ENCODE assay signal across 11 mouse cellular contexts in the genomic region with DNA sequence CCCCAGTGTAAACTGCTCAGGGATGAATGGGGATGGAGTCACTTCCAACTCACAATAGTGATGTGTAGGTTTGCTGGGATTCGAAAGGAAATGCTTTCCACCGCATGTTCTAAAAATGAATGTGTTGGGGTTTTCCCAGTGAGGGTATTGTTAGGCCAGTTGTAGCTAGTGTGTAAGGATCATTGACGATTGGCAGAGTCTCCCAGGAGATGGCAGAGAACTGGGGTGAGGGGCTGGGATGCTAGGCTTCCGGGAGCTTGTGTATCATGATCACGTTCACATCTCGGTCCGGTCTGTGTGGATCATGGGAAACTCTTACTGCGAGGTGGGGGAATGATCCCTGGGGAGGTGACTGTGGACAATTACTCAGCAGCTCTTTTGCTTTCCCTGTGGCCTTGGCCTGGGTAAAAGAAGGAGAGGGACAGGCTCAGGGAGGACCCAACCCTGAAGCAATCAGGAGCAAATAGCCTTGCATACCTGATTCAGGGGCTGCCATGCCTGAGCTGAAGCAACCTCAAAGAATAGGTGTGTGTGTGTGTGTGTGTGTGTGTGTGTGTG. TPM values are rescaled to one million over a fixed set of nuclear protein-coding genes. Genes with fewer than 3 reads are reported as not detected.
DNase-seq lines count a peak whose midpoint lies in the region; ATAC-seq and TF ChIP-seq lines count a peak whose summit lies in the region.
"Had no signal": no experiment of that assay in that cellular context is flagged by ENCODE, and none has a peak within 500 bp of the region (broad histone marks: within the 10 kb centered on the region; RNA-seq: fewer than 3 reads in every experiment).

No protein-coding gene starts in this region.

- H3K4me3 ChIP-seq in heart, embryonic 16.5 days (ENCODE audit: low read length): no peak overlapping the region
- no peak overlapping the region for H3K4me3 ChIP-seq in embryonic facial prominence, embryonic 12.5 days
- H3K4me3 ChIP-seq in hindbrain, embryonic 16.5 days (ENCODE audit: low read length): no peak overlapping the region
- H3K4me3 ChIP-seq in midbrain, postnatal 0 days (ENCODE audit: low read depth, low read length): no peak overlapping the region
- H3K4me3 ChIP-seq: liver, embryonic 15.5 days had no signal

- intact Hi-C loops in heart, postnatal 36 days (cut with DNase I): no loop called here

- H3K4me2 ChIP-seq in heart, embryonic 16.5 days (ENCODE audit: low read depth, low read length): no peak overlapping the region
- no peak overlapping the region for H3K4me2 ChIP-seq in embryonic facial prominence, embryonic 12.5 days (replicated peaks)
- no peak overlapping the region for H3K4me2 ChIP-seq in hindbrain, embryonic 16.5 days (ENCODE audit: low read length)
- no peak overlapping the region for H3K4me2 ChIP-seq in midbrain, postnatal 0 days (ENCODE audit: low read depth, low read length, poor library complexity, severe bottlenecking)
- H3K4me2 ChIP-seq: liver, embryonic 15.5 days had no signal

- H3K9me3 ChIP-seq in heart, embryonic 16.5 days (replicated peaks; ENCODE audit: control insufficient read depth, low read length): no peaks in the 10 kb centered on the region
- no peaks in the 10 kb centered on the region for H3K9me3 ChIP-seq in embryonic facial prominence, embryonic 12.5 days
- no peaks in the 10 kb centered on the region for H3K9me3 ChIP-seq in hindbrain, embryonic 16.5 days (ENCODE audit: control insufficient read depth, low read length)
- no peaks in the 10 kb centered on the region for H3K9me3 ChIP-seq in midbrain, postnatal 0 days (ENCODE audit: low read length)
- H3K9me3 ChIP-seq: liver, embryonic 15.5 days had no signal

- no peak overlapping the region for H3K27ac ChIP-seq in heart, embryonic 16.5 days (ENCODE audit: low read length)
- peak overlapping the region; percentile 32; the same call in 1 of the 2 replicates for H3K27ac ChIP-seq in embryonic facial prominence, embryonic 12.5 days
- H3K27ac ChIP-seq in hindbrain, embryonic 16.5 days (ENCODE audit: low read depth, low read length): no peak overlapping the region
- 0 out of 2 replicates have a peak overlapping the region, but pooled peaks have one; percentile 26 for H3K27ac ChIP-seq in midbrain, postnatal 0 days (ENCODE audit: low read depth, low read length)
- H3K27ac ChIP-seq: liver, embryonic 15.5 days; stomach, postnatal 0 days had no signal

- TF ChIP-seq CTCF in midbrain, postnatal 0 days (IDR thresholded peaks at IDR 0.05): no peak

- WGBS in heart, embryonic 16.5 days: 69% methylated on average over 8 of the region's 8 CpGs
- WGBS in embryonic facial prominence, embryonic 12.5 days: 40% methylated on average over 8 of the region's 8 CpGs
- WGBS in hindbrain, embryonic 16.5 days: 41% methylated on average over 8 of the region's 8 CpGs
- 25% methylated on average over 8 of the region's 8 CpGs for WGBS in midbrain, postnatal 0 days

- peaks cover 11% of the 10 kb centered on the region for H3K4me1 ChIP-seq in heart, embryonic 16.5 days (ENCODE audit: control insufficient read depth, insufficient read depth, low read length)
- H3K4me1 ChIP-seq in embryonic facial prominence, embryonic 12.5 days: peaks cover 48% of the 10 kb centered on the region
- H3K4me1 ChIP-seq in hindbrain, embryonic 16.5 days (ENCODE audit: control insufficient read depth, insufficient read depth, low read depth, low read length): peaks cover 16% of the 10 kb centered on the region
- H3K4me1 ChIP-seq in midbrain, postnatal 0 days (ENCODE audit: insufficient read depth, low read length): peaks cover 5% of the 10 kb centered on the region
- H3K4me1 ChIP-seq: liver, embryonic 15.5 days had no signal

- no peak for ATAC-seq in heart, embryonic 16.5 days (replicated peaks; ENCODE audit: extremely low read depth, insufficient read depth, low FRiP score)
- no peak for ATAC-seq in embryonic facial prominence, embryonic 12.5 days (ENCODE audit: insufficient number of reproducible peaks, insufficient read depth, low FRiP score, low TSS enrichment)
- ATAC-seq in hindbrain, embryonic 16.5 days: peak; percentile 11; the same call in 1 of the 2 replicates
- ATAC-seq in midbrain, postnatal 0 days (ENCODE audit: low FRiP score): no peak; the same call in 1 of the 2 replicates

- no peak for DNase-seq in heart, postnatal 36 days
- DNase-seq in midbrain, postnatal 0 days (ENCODE audit: low spot score): no peak
- DNase-seq in right cerebral cortex, postnatal 25 days: no peak
- DNase-seq in cerebellum, adult 18-20 months: no peak
- DNase-seq in right cerebral cortex, postnatal 10 days (ENCODE audit: low spot score in 2 of 2): no peak

- H3K9ac ChIP-seq in heart, embryonic 16.5 days (ENCODE audit: low read length): 0 out of 2 replicates have a peak overlapping the region, but pooled peaks have one; percentile 12
- no peak overlapping the region for H3K9ac ChIP-seq in embryonic facial prominence, embryonic 12.5 days
- no peak overlapping the region for H3K9ac ChIP-seq in hindbrain, embryonic 16.5 days (ENCODE audit: low read depth, low read length)
- H3K9ac ChIP-seq in midbrain, postnatal 0 days (replicated peaks; ENCODE audit: low read length, poor library complexity, severe bottlenecking): no peak overlapping the region
- H3K9ac ChIP-seq: liver, embryonic 15.5 days had no signal

- H3K27me3 ChIP-seq in heart, embryonic 16.5 days (ENCODE audit: control insufficient read depth, insufficient read depth, low read length): no peaks in the 10 kb centered on the region
- peaks cover 2% of the 10 kb centered on the region; the same call in 1 of the 2 replicates for H3K27me3 ChIP-seq in embryonic facial prominence, embryonic 12.5 days
- no peaks in the 10 kb centered on the region for H3K27me3 ChIP-seq in hindbrain, embryonic 16.5 days (replicated peaks; ENCODE audit: control insufficient read depth, insufficient read depth, low read length)
- H3K27me3 ChIP-seq in midbrain, postnatal 0 days (ENCODE audit: insufficient read depth, low read length): no peaks in the 10 kb centered on the region
- H3K27me3 ChIP-seq: liver, embryonic 15.5 days had no signal

- no peaks in the 10 kb centered on the region for H3K36me3 ChIP-seq in heart, embryonic 16.5 days (ENCODE audit: control insufficient read depth, insufficient read depth)
- H3K36me3 ChIP-seq in embryonic facial prominence, embryonic 12.5 days: no peaks in the 10 kb centered on the region
- H3K36me3 ChIP-seq in hindbrain, embryonic 16.5 days (ENCODE audit: control insufficient read depth, insufficient read depth, low read length): no peaks in the 10 kb centered on the region
- no peaks in the 10 kb centered on the region for H3K36me3 ChIP-seq in midbrain, postnatal 0 days (ENCODE audit: insufficient read depth, low read length)
- H3K36me3 ChIP-seq: liver, embryonic 15.5 days had no signal

RNA-seq across cellular contexts. Expression of a gene that starts 37.2 kb away (rescaled TPM):
- polyA plus RNA-seq in heart, embryonic 16.5 days (2015; fragmentation: Nextera tagmentation; extraction: Ambion mirVana): 6.4 and 6.6 TPM in 2 replicates
- 1 to 10 TPM; 1.5 to 2.6 TPM for total RNA-seq in heart, postnatal 36 days (2021)
- 17.0 and 18.2 TPM in 2 replicates for polyA plus RNA-seq in embryonic facial prominence, embryonic 12.5 days (2016; fragmentation: Nextera tagmentation; extraction: Ambion mirVana)
- 13.3 and 14.0 TPM in 2 replicates for polyA plus RNA-seq in hindbrain, embryonic 16.5 days (2015; fragmentation: Nextera tagmentation; extraction: Ambion mirVana)
- total RNA-seq in midbrain, postnatal 0 days (2014; rRNA removed): 7.2 and 7.6 TPM in 2 replicates
- 9.7 and 10.7 TPM in 2 replicates for polyA plus RNA-seq in midbrain, postnatal 0 days (2015; fragmentation: Nextera tagmentation; extraction: Ambion mirVana)

RNA-seq across cellular contexts. Expression of a gene that starts 46.3 kb away (rescaled TPM):
- 22.1 and 28.2 TPM in 2 replicates for polyA plus RNA-seq in heart, embryonic 16.5 days (2015; fragmentation: Nextera tagmentation; extraction: Ambion mirVana)
- total RNA-seq in heart, postnatal 36 days (2021): 1 to 10 TPM; 4.8 to 6.5 TPM
- polyA plus RNA-seq in embryonic facial prominence, embryonic 12.5 days (2016; fragmentation: Nextera tagmentation; extraction: Ambion mirVana): 15.3 and 15.7 TPM in 2 replicates
- polyA plus RNA-seq in hindbrain, embryonic 16.5 days (2015; fragmentation: Nextera tagmentation; extraction: Ambion mirVana): 32.3 and 34.5 TPM in 2 replicates
- 22.1 and 29.3 TPM in 2 replicates for total RNA-seq in midbrain, postnatal 0 days (2014; rRNA removed)
- polyA plus RNA-seq in midbrain, postnatal 0 days (2015; fragmentation: Nextera tagmentation; extraction: Ambion mirVana): 15.7 and 17.4 TPM in 2 replicates

RNA-seq across cellular contexts. Expression of a gene that starts 50.1 kb away (rescaled TPM):
- polyA plus RNA-seq in heart, embryonic 16.5 days (2015; fragmentation: Nextera tagmentation; extraction: Ambion mirVana): 0.21 and 0.32 TPM in 2 replicates
- not detected for total RNA-seq in heart, postnatal 36 days (2021)
- 2.3 and 2.9 TPM in 2 replicates for polyA plus RNA-seq in embryonic facial prominence, embryonic 12.5 days (2016; fragmentation: Nextera tagmentation; extraction: Ambion mirVana)
- polyA plus RNA-seq in hindbrain, embryonic 16.5 days (2015; fragmentation: Nextera tagmentation; extraction: Ambion mirVana): 18.8 and 22.9 TPM in 2 replicates
- total RNA-seq in midbrain, postnatal 0 days (2014; rRNA removed): 40.7 and 68.0 TPM in 2 replicates
- 31.1 and 32.1 TPM in 2 replicates for polyA plus RNA-seq in midbrain, postnatal 0 days (2015; fragmentation: Nextera tagmentation; extraction: Ambion mirVana)
- total RNA-seq: megakaryocyte-erythroid progenitor cell, adult 5-6 weeks had no signal

Comparison
In these comparisons a context has a peak if more than half of its experiments do, and no peak if none do; other contexts are left out.
1. H3K27ac ChIP-seq: peak in embryonic facial prominence, embryonic 12.5 days (single experiment) and midbrain, postnatal 0 days (single experiment); none in heart, embryonic 16.5 days (single experiment) and hindbrain, embryonic 16.5 days (single experiment).